Mouse (Mus musculus): Measurements from ENCODE around the gene Ankfy1. TPM values are rescaled to one million over a fixed set of nuclear protein-coding genes. Genes with fewer than 3 reads are reported as not detected.
"Not testable (repeated sequence)": the region's sequence is repeated elsewhere in the genome, so short reads cannot be mapped to it uniquely, and the experiment has no call there.

Ankfy1 gene
- polyA plus RNA-seq, 1 experiment from 2014 or later, result 25.1 TPM

DNA sequence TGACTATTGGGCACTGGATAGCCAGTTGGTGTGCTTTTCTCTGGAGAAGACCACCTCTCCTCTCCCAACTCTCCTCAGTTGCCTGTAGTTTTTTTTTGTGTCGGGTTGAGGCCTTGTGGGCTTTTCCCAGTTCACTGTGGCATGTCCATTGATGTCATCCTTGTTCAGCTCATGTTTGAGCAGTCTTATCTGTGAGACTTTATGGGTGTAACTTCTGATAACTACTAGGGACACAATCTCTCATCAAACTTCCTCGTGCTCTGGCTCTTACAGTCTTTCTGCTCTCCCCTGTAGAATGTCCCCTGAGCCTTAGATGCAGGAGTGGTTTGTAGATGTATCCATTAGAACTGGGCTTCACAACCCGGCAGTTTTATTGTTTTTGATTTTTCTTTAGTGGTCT lies 5.2 kb downstream of the Ankfy1 start:
- Histone ChIP-seq H3K4me2 (no peak overlapping the region), H3K27me3 (ENCODE audit: control insufficient read depth, insufficient read depth, low read length) (no peaks in the 10 kb centered on the region), H3K9me3 (replicated peaks; ENCODE audit: control insufficient read depth, low read length) (no peaks in the 10 kb centered on the region), H3K9ac (ENCODE audit: low read depth, low read length) (no peak overlapping the region), H3K36me3 (ENCODE audit: control insufficient read depth, insufficient read depth, low read length) (no peaks in the 10 kb centered on the region), H3K27ac (ENCODE audit: low read depth, low read length) (no peak overlapping the region), H3K4me3 (ENCODE audit: low read depth, low read length) (no peak overlapping the region), H3K4me1 (ENCODE audit: control insufficient read depth, insufficient read depth, low read length) (peaks cover 9% of the 10 kb centered on the region)
- WGBS (ENCODE audit: insufficient replicate concordance), result 55% methylated on average over 3 of the region's 3 CpGs
- ATAC-seq (replicated peaks; ENCODE audit: insufficient number of reproducible peaks, low FRiP score, low TSS enrichment), result no peak

DNA sequence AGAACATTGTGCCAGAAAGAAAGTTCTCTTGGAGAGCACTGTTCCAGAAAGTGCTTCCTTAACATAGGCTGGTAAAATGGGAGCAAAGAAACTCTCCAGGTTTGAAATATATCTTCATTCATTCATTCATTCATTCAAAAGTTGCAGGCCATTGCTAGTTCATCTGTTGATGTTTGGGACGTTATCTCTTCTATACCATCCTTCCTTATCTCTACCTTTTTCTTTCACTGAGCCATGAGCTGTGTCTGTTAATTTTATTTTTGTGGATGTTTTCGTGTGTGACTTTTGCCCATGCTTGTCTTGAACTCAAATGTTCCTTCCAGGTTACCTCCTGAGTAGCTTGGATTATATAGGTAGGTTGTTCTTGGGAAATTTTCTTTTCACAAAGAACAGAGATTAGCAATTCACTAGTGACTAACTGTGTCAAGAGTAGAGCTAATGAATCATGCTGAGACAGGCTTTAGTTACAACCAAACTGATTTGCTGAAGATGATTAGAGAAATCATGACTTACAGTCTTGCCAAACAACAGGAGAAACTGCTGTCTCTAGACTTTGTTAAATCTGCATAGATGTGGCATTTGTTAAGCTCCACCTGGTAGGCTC lies 6.7 kb downstream of the Ankfy1 start:
- 76% methylated on average over 2 of the region's 2 CpGs for WGBS (ENCODE audit: insufficient replicate concordance)
- Histone ChIP-seq H3K4me3 (ENCODE audit: low read depth, low read length) (no peak overlapping the region), H3K9me3 (replicated peaks; ENCODE audit: control insufficient read depth, low read length) (no peaks in the 10 kb centered on the region), H3K4me1 (ENCODE audit: control insufficient read depth, insufficient read depth, low read length) (no peaks in the 10 kb centered on the region), H3K9ac (ENCODE audit: low read depth, low read length) (no peak overlapping the region), H3K27ac (ENCODE audit: low read depth, low read length) (no peak overlapping the region), H3K4me2 (no peak overlapping the region), H3K36me3 (ENCODE audit: control insufficient read depth, insufficient read depth, low read length) (no peaks in the 10 kb centered on the region), H3K27me3 (ENCODE audit: control insufficient read depth, insufficient read depth, low read length) (no peaks in the 10 kb centered on the region)
- ATAC-seq (replicated peaks; ENCODE audit: insufficient number of reproducible peaks, low FRiP score, low TSS enrichment), result no peak

DNA sequence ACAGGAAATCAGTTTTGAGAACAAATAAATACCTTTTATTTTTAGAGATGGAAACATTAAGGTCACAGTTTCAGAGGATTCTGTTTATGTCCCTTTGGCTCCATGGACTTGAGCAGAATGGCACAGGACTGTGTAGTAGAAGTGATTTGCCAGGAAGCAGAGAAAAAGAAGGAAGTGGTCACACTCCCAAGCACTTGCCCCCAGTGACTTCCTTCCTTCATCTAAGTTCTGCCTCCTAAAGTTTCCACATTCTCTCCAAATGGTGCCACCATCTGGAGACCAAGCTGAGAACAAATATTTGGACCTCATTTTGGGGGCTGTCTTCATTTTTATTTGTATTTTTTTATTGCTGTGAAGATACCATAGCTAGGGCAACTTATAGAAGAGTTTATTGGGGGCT lies 7.5 kb downstream of the Ankfy1 start:
- Histone ChIP-seq H3K9me3 (replicated peaks; ENCODE audit: control insufficient read depth, low read length) (no peaks in the 10 kb centered on the region), H3K36me3 (ENCODE audit: control insufficient read depth, insufficient read depth, low read length) (no peaks in the 10 kb centered on the region), H3K27ac (ENCODE audit: low read depth, low read length) (no peak overlapping the region), H3K27me3 (ENCODE audit: control insufficient read depth, insufficient read depth, low read length) (no peaks in the 10 kb centered on the region), H3K4me2 (no peak overlapping the region), H3K4me1 (ENCODE audit: control insufficient read depth, insufficient read depth, low read length) (no peaks in the 10 kb centered on the region), H3K9ac (ENCODE audit: low read depth, low read length) (no peak overlapping the region), H3K4me3 (ENCODE audit: low read depth, low read length) (no peak overlapping the region)
- no peak for ATAC-seq (replicated peaks; ENCODE audit: insufficient number of reproducible peaks, low FRiP score, low TSS enrichment)

DNA sequence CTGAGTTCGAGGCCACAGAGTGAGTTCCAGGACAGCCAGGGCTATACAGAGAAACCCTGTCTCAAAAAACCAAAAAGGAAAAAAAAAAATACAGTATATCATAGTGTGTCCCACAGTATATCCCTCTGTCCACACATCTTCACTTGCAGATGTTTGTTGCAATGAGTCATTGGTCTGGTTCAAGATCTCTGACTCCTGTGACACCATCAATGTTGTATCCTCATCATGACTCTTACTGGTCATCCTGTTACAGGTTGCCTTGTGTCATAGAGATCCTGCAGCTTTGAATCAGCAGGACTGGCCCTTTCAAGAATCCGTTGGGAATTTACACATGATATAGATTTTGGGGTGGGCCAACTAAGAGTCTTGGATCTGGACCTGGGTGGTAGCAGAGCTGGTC lies 15.3 kb downstream of the Ankfy1 start:
- H3K9ac ChIP-seq (ENCODE audit: low read depth, low read length); H3K27ac ChIP-seq (ENCODE audit: low read depth, low read length); ATAC-seq (replicated peaks; ENCODE audit: insufficient number of reproducible peaks, low FRiP score, low TSS enrichment); H3K4me1 ChIP-seq (ENCODE audit: control insufficient read depth, insufficient read depth, low read length); H3K36me3 ChIP-seq (ENCODE audit: control insufficient read depth, insufficient read depth, low read length); H3K27me3 ChIP-seq (ENCODE audit: control insufficient read depth, insufficient read depth, low read length); H3K4me2 ChIP-seq; H3K4me3 ChIP-seq (ENCODE audit: low read depth, low read length); H3K9me3 ChIP-seq (replicated peaks; ENCODE audit: control insufficient read depth, low read length): not testable (repeated sequence)
- 82% methylated on average over 2 of the region's 2 CpGs for WGBS (ENCODE audit: insufficient replicate concordance)

DNA sequence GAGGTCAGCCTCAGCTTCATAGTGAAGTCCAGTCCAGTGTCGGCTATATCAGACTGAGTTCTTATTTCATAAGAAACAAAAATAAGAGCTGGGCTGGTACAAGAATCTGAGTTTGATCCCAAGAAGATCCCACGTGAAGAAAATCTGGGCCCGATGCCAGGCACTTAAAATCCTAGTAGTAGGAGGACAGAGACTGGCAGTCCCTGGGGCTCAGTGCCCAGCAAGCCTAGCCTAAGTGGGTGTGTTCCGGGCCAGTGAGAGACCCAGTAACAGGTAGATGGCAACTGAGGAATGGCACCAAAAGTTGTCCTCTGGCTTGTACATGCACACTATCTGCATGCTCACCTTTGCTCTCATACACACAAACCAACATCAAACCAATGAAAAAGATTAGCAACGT lies 22.9 kb downstream of the Ankfy1 start:
- Histone ChIP-seq H3K27me3 (ENCODE audit: control insufficient read depth, insufficient read depth, low read length) (no peaks in the 10 kb centered on the region), H3K4me2 (no peak overlapping the region), H3K36me3 (ENCODE audit: control insufficient read depth, insufficient read depth, low read length) (peaks cover 7% of the 10 kb centered on the region), H3K4me3 (ENCODE audit: low read depth, low read length) (no peak overlapping the region), H3K4me1 (ENCODE audit: control insufficient read depth, insufficient read depth, low read length) (no peaks in the 10 kb centered on the region), H3K9me3 (replicated peaks; ENCODE audit: control insufficient read depth, low read length) (no peaks in the 10 kb centered on the region), H3K27ac (ENCODE audit: low read depth, low read length) (no peak overlapping the region), H3K9ac (ENCODE audit: low read depth, low read length) (no peak overlapping the region)
- WGBS (ENCODE audit: insufficient replicate concordance), result 89% methylated on average over 5 of the region's 5 CpGs
- no peak for ATAC-seq (replicated peaks; ENCODE audit: insufficient number of reproducible peaks, low FRiP score, low TSS enrichment)

DNA sequence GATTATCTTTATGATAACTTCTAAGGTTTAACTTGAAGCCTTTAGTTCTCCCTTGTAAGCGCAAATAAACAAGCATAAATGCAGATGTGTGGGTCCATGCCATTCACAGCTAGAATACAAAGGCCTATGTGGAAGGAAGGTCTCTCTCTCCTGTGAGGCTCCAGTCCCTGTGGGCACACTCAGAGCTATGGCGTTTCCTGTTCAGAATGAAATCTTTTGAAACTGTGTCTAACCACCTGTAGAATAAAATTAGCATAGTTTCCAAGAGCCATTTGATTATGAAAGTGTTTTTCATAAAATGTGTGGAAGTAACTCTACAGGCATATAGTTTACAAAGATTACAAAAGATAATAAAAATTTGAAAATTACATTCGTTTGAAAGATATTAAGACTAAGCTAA lies 28.4 kb downstream of the Ankfy1 start:
- no peak overlapping the region for H3K27ac ChIP-seq (ENCODE audit: low read depth, low read length)
- H3K36me3 ChIP-seq (ENCODE audit: control insufficient read depth, insufficient read depth, low read length), result peaks cover 7% of the 10 kb centered on the region
- WGBS (ENCODE audit: insufficient replicate concordance), result 90% methylated on average over 3 of the region's 3 CpGs
- ATAC-seq (replicated peaks; ENCODE audit: insufficient number of reproducible peaks, low FRiP score, low TSS enrichment), result no peak
- no peaks in the 10 kb centered on the region for H3K9me3 ChIP-seq (replicated peaks; ENCODE audit: control insufficient read depth, low read length)
- no peaks in the 10 kb centered on the region for H3K4me1 ChIP-seq (ENCODE audit: control insufficient read depth, insufficient read depth, low read length)
- no peak overlapping the region for H3K9ac ChIP-seq (ENCODE audit: low read depth, low read length)
- H3K4me3 ChIP-seq (ENCODE audit: low read depth, low read length), result no peak overlapping the region
- no peaks in the 10 kb centered on the region for H3K27me3 ChIP-seq (ENCODE audit: control insufficient read depth, insufficient read depth, low read length)
- no peak overlapping the region for H3K4me2 ChIP-seq

DNA sequence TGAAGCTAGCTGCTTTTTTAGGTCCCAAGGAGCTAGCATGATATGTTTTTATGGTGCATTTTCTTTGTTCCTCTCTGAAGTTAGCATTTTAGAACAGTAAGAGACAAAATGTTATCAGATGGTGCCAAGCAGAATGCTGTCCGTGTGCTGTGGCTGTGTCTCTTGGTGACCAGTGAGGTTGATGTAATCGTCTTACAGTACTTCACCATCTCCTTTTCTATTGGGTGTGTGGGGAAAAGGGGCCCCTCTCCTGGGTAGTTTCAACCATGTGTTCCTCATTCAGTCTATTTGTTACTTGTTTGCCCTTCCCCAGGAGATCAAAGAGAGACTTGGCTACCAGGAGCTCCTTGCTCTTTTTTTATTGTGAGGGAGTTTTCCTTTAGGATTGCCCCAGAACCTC lies 33.4 kb downstream of the Ankfy1 start:
- Histone ChIP-seq H3K4me1 (ENCODE audit: control insufficient read depth, insufficient read depth, low read length) (no peaks in the 10 kb centered on the region), H3K4me3 (ENCODE audit: low read depth, low read length) (no peak overlapping the region), H3K36me3 (ENCODE audit: control insufficient read depth, insufficient read depth, low read length) (0 out of 2 replicates have a peak, but pooled peaks cover 2% of the 10 kb centered on the region), H3K9ac (ENCODE audit: low read depth, low read length) (no peak overlapping the region), H3K27ac (ENCODE audit: low read depth, low read length) (no peak overlapping the region), H3K27me3 (ENCODE audit: control insufficient read depth, insufficient read depth, low read length) (no peaks in the 10 kb centered on the region), H3K4me2 (no peak overlapping the region), H3K9me3 (replicated peaks; ENCODE audit: control insufficient read depth, low read length) (no peaks in the 10 kb centered on the region)
- 66% methylated on average over 2 of the region's 2 CpGs for WGBS (ENCODE audit: insufficient replicate concordance)
- ATAC-seq (replicated peaks; ENCODE audit: insufficient number of reproducible peaks, low FRiP score, low TSS enrichment), result no peak

DNA sequence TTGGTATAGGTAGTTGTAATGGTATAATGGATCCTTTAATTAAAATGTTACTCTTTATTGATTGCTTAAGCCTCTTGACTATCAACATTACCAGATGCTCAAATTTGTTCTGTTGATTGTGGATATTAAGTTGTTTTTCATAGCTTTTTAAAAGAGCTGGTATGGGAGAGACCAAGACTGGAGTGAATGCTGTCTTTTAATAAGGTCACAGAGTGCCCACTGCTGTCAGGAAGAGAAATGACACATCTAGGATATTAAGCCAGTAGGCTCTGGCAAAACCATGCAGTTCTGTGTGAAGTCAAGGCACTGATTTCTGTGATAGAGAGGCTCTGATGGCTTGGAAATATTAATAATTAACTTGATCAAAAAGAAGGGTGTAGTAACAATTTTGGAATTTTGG lies 34.1 kb downstream of the Ankfy1 start:
- Histone ChIP-seq H3K9me3 (replicated peaks; ENCODE audit: control insufficient read depth, low read length) (no peaks in the 10 kb centered on the region), H3K36me3 (ENCODE audit: control insufficient read depth, insufficient read depth, low read length) (0 out of 2 replicates have a peak, but pooled peaks cover 2% of the 10 kb centered on the region), H3K4me2 (no peak overlapping the region), H3K4me3 (ENCODE audit: low read depth, low read length) (no peak overlapping the region), H3K9ac (ENCODE audit: low read depth, low read length) (no peak overlapping the region), H3K4me1 (ENCODE audit: control insufficient read depth, insufficient read depth, low read length) (no peaks in the 10 kb centered on the region), H3K27me3 (ENCODE audit: control insufficient read depth, insufficient read depth, low read length) (no peaks in the 10 kb centered on the region), H3K27ac (ENCODE audit: low read depth, low read length) (no peak overlapping the region)
- ATAC-seq (replicated peaks; ENCODE audit: insufficient number of reproducible peaks, low FRiP score, low TSS enrichment), result no peak

DNA sequence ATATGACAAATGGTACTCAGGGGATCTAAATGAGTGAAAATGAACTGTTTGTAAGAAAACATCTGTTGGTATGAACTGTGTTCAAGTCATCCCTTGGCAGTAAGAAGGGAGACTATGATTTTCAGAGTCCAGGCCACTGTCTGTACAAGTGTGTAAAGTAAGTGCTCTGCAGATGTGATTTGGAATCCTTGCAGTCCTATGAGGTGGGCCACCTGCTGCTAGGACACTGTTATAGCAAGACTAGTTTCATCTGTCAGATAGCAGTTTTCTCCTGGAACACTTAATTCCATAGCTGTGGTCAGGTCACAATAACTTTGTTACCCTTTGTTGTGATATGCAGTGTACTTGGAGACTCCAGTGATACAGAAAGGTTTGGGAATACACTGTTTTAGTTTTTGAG lies 36.2 kb downstream of the Ankfy1 start:
- H3K9me3 ChIP-seq (replicated peaks; ENCODE audit: control insufficient read depth, low read length), result no peaks in the 10 kb centered on the region
- no peak overlapping the region for H3K9ac ChIP-seq (ENCODE audit: low read depth, low read length)
- peaks cover 11% of the 10 kb centered on the region for H3K36me3 ChIP-seq (ENCODE audit: control insufficient read depth, insufficient read depth, low read length)
- no peak overlapping the region for H3K4me2 ChIP-seq
- H3K4me1 ChIP-seq (ENCODE audit: control insufficient read depth, insufficient read depth, low read length), result no peaks in the 10 kb centered on the region
- H3K4me3 ChIP-seq (ENCODE audit: low read depth, low read length), result no peak overlapping the region
- ATAC-seq (replicated peaks; ENCODE audit: insufficient number of reproducible peaks, low FRiP score, low TSS enrichment), result no peak
- no peak overlapping the region for H3K27ac ChIP-seq (ENCODE audit: low read depth, low read length)
- H3K27me3 ChIP-seq (ENCODE audit: control insufficient read depth, insufficient read depth, low read length), result no peaks in the 10 kb centered on the region
